Mouse (Mus musculus) midbrain, embryonic 12.5 days (tissue): ENCODE measurements around the gene Zfp740. TPM values are rescaled to one million over a fixed set of nuclear protein-coding genes. Genes with fewer than 3 reads are reported as not detected.

ENCODE experiments used
- ATAC-seq: fragments of 200-750 bp; cut with Nextera tagmentation; 2 replicates; pipeline ENCODE4 v1.8.0; 2017; ENCODE audit warnings: low read depth, moderate TSS enrichment, moderate library complexity; ENCODE audit not compliant: low FRiP score
- H3K27ac ChIP-seq: fragments of 300-500 bp; sonication (generic); replicated peaks from 2 replicates; pipeline ENCODE4 v1.5.1; 2016; ENCODE audit warnings: mild to moderate bottlenecking
- H3K27me3 ChIP-seq: fragments of 300-500 bp; sonication (generic); 2 replicates; pipeline ENCODE4 v1.6.1; 2016; ENCODE audit warnings: mild to moderate bottlenecking
- H3K36me3 ChIP-seq: fragments of 300-500 bp; sonication (generic); 2 replicates; pipeline ENCODE4 v1.6.1; 2016
- H3K4me1 ChIP-seq: fragments of 300-500 bp; sonication (generic); 2 replicates; pipeline ENCODE4 v1.6.1; 2016
- H3K4me2 ChIP-seq: fragments of 300-500 bp; sonication (generic); replicated peaks from 2 replicates; pipeline ENCODE4 v1.6.1; 2016; ENCODE audit warnings: mild to moderate bottlenecking, moderate library complexity
- H3K4me3 ChIP-seq: fragments of 300-500 bp; sonication (generic); 2 replicates; pipeline ENCODE4 v1.5.1; 2016; ENCODE audit warnings: mild to moderate bottlenecking
- H3K9ac ChIP-seq: fragments of 300-500 bp; sonication (generic); replicated peaks from 2 replicates; pipeline ENCODE4 v1.6.1; 2016; ENCODE audit warnings: mild to moderate bottlenecking, moderate library complexity
- H3K9me3 ChIP-seq: fragments of 300-500 bp; sonication (generic); 2 replicates; pipeline ENCODE4 v1.6.1; 2016; ENCODE audit warnings: mild to moderate bottlenecking
- WGBS: fragments of 180-500 bp; shearing (Covaris S2); methylation state at CpG from one replicate; pipeline ENCODE4 v1.1.7; 2016; 5-methylcytosine and 5-hydroxymethylcytosine counted together
- polyA plus RNA-seq: library from polyadenylated mRNA; unstranded; fragments of >200 nt; fragmentation: Nextera tagmentation; extraction: Ambion mirVana; gene quantifications from 2 replicates; pipeline ENCODE4 v1.2.1, GENCODE M21; 2016

Zfp740 gene
- polyA plus RNA-seq, 1 experiment from 2014 or later = 108 TPM

- H3K36me3 ChIP-seq = no peaks in the 10 kb centered on the region
- H3K27me3 ChIP-seq = no peaks in the 10 kb centered on the region
- 91% methylated on average over 4 of the region's 4 CpGs for WGBS
- H3K4me3 ChIP-seq = no peak overlapping the region
- no peak overlapping the region for H3K27ac ChIP-seq
- H3K4me1 ChIP-seq = no peaks in the 10 kb centered on the region
- no peaks in the 10 kb centered on the region for H3K9me3 ChIP-seq
- no peak overlapping the region for H3K9ac ChIP-seq
- no peak overlapping the region for H3K4me2 ChIP-seq
- no peak for ATAC-seq
Observed at GRCm38 (mm10) chr15:102195373-102195772, 7.7 kb upstream of the Zfp740 start.

GRCm38 (mm10) chr15:102198841-102199240 lies 4.2 kb upstream of the Zfp740 start:
- H3K27ac ChIP-seq = no peak overlapping the region
- no peak overlapping the region for H3K4me3 ChIP-seq
- no peak overlapping the region for H3K4me2 ChIP-seq
- WGBS = 80% methylated on average over 4 of the region's 4 CpGs
- H3K9me3 ChIP-seq = no peaks in the 10 kb centered on the region
- H3K36me3 ChIP-seq = no peaks in the 10 kb centered on the region
- no peak overlapping the region for H3K9ac ChIP-seq
- no peaks in the 10 kb centered on the region for H3K27me3 ChIP-seq
- H3K4me1 ChIP-seq = peaks cover 7% of the 10 kb centered on the region
- no peak for ATAC-seq

GRCm38 (mm10) chr15:102203835-102204381 lies 859 bp downstream of the Zfp740 start:
- H3K4me1 ChIP-seq = peaks cover 41% of the 10 kb centered on the region
- peak overlapping the region; percentile 87 for H3K9ac ChIP-seq
- H3K4me2 ChIP-seq = peak overlapping the region; percentile 83
- WGBS = 0% methylated on average over 40 of the region's 72 CpGs
- peak; percentile 47 for ATAC-seq
- H3K9me3 ChIP-seq = no peaks in the 10 kb centered on the region
- H3K36me3 ChIP-seq = peaks cover 32% of the 10 kb centered on the region
- peak overlapping the region; percentile 82 for H3K4me3 ChIP-seq
- no peaks in the 10 kb centered on the region for H3K27me3 ChIP-seq
- peak overlapping the region; percentile 97 for H3K27ac ChIP-seq

GRCm38 (mm10) chr15:102204674-102205505 lies 1.8 kb downstream of the Zfp740 start, which contains the start of gene Csad:
TSS of gene Csad (minus strand) at chr15:102204724.
- ATAC-seq = no peak
- Histone ChIP-seq H3K27me3 (no peaks in the 10 kb centered on the region), H3K36me3 (peaks cover 40% of the 10 kb centered on the region), H3K9me3 (no peaks in the 10 kb centered on the region), H3K9ac (peak within 1 kb of the TSS; percentile 87), H3K4me2 (peak within 1 kb of the TSS; percentile 83), H3K27ac (peak within 1 kb of the TSS; percentile 97), H3K4me3 (peak within 1 kb of the TSS; percentile 82), H3K4me1 (peaks cover 41% of the 10 kb centered on the region)
- 71% methylated on average over 19 of the region's 19 CpGs for WGBS

GRCm38 (mm10) chr15:102205779-102206178 lies 2.7 kb downstream of the Zfp740 start:
- H3K4me2 ChIP-seq = peak overlapping the region; percentile 83
- H3K36me3 ChIP-seq = peaks cover 49% of the 10 kb centered on the region
- H3K9ac ChIP-seq = peak overlapping the region; percentile 37; the same call in 1 of the 2 replicates
- 67% methylated on average over 8 of the region's 8 CpGs for WGBS
- ATAC-seq = no peak
- peaks cover 41% of the 10 kb centered on the region for H3K4me1 ChIP-seq
- H3K27me3 ChIP-seq = no peaks in the 10 kb centered on the region
- peak overlapping the region; percentile 75 for H3K27ac ChIP-seq
- H3K9me3 ChIP-seq = no peaks in the 10 kb centered on the region
- H3K4me3 ChIP-seq = peak overlapping the region; percentile 82

- 90% methylated on average over 3 of the region's 3 CpGs for WGBS
- Histone ChIP-seq H3K9ac (no peak overlapping the region), H3K4me3 (no peak overlapping the region), H3K4me2 (no peak overlapping the region), H3K27ac (no peak overlapping the region), H3K27me3 (no peaks in the 10 kb centered on the region), H3K4me1 (peaks cover 39% of the 10 kb centered on the region), H3K9me3 (no peaks in the 10 kb centered on the region), H3K36me3 (peaks cover 61% of the 10 kb centered on the region)
- no peak for ATAC-seq
Observed at GRCm38 (mm10) chr15:102207351-102207750, 4.3 kb downstream of the Zfp740 start.

GRCm38 (mm10) chr15:102208092-102208561 lies 5.1 kb downstream of the Zfp740 start:
- Histone ChIP-seq H3K4me2 (no peak overlapping the region), H3K4me3 (no peak overlapping the region), H3K27ac (no peak overlapping the region), H3K9me3 (no peaks in the 10 kb centered on the region), H3K36me3 (peaks cover 69% of the 10 kb centered on the region), H3K27me3 (no peaks in the 10 kb centered on the region), H3K4me1 (peaks cover 34% of the 10 kb centered on the region), H3K9ac (no peak overlapping the region)
- 87% methylated on average over 9 of the region's 9 CpGs for WGBS
- ATAC-seq = no peak

- H3K36me3 ChIP-seq = peaks cover 77% of the 10 kb centered on the region
- H3K9ac ChIP-seq = no peak overlapping the region
Observed at GRCm38 (mm10) chr15:102209114-102209513, 6.1 kb downstream of the Zfp740 start.

GRCm38 (mm10) chr15:102210816-102211215 lies 7.8 kb downstream of the Zfp740 start:
- Histone ChIP-seq H3K9ac (no peak overlapping the region), H3K9me3 (no peaks in the 10 kb centered on the region), H3K27me3 (no peaks in the 10 kb centered on the region), H3K36me3 (peaks cover 82% of the 10 kb centered on the region), H3K4me3 (no peak overlapping the region), H3K27ac (no peak overlapping the region), H3K4me2 (no peak overlapping the region), H3K4me1 (peaks cover 17% of the 10 kb centered on the region)
- ATAC-seq = no peak
- WGBS = 92% methylated on average over 4 of the region's 4 CpGs

More at GRCm38 (mm10) chr15:102209114-102209513, 6.1 kb downstream of the Zfp740 start:
- 95% methylated on average over 8 of the region's 8 CpGs for WGBS
- Histone ChIP-seq H3K27ac (no peak overlapping the region), H3K4me2 (no peak overlapping the region), H3K4me3 (no peak overlapping the region), H3K4me1 (peaks cover 34% of the 10 kb centered on the region), H3K9me3 (no peaks in the 10 kb centered on the region), H3K27me3 (no peaks in the 10 kb centered on the region)
- ATAC-seq = no peak

- no peak for ATAC-seq
- no peak overlapping the region for H3K9ac ChIP-seq
- peaks cover 85% of the 10 kb centered on the region for H3K36me3 ChIP-seq
Observed at GRCm38 (mm10) chr15:102211895-102212294, 8.8 kb downstream of the Zfp740 start.

GRCm38 (mm10) chr15:102214132-102214531 lies 11.1 kb downstream of the Zfp740 start:
- no peak for ATAC-seq
- H3K9ac ChIP-seq = no peak overlapping the region
- H3K4me2 ChIP-seq = no peak overlapping the region
- H3K27me3 ChIP-seq = no peaks in the 10 kb centered on the region
- H3K4me1 ChIP-seq = no peaks in the 10 kb centered on the region
- WGBS = 32% methylated on average over 2 of the region's 2 CpGs
- no peak overlapping the region for H3K27ac ChIP-seq
- peaks cover 72% of the 10 kb centered on the region for H3K36me3 ChIP-seq
- H3K4me3 ChIP-seq = no peak overlapping the region
- no peaks in the 10 kb centered on the region for H3K9me3 ChIP-seq

More at GRCm38 (mm10) chr15:102211895-102212294, 8.8 kb downstream of the Zfp740 start:
- Histone ChIP-seq H3K4me3 (no peak overlapping the region), H3K9me3 (no peaks in the 10 kb centered on the region), H3K4me1 (peaks cover 10% of the 10 kb centered on the region; the same call in 1 of the 2 replicates), H3K4me2 (no peak overlapping the region), H3K27me3 (no peaks in the 10 kb centered on the region), H3K27ac (no peak overlapping the region)
- 89% methylated on average over 6 of the region's 6 CpGs for WGBS

- H3K27me3 ChIP-seq = no peaks in the 10 kb centered on the region
- H3K4me3 ChIP-seq = no peak overlapping the region
- H3K27ac ChIP-seq = no peak overlapping the region
- 78% methylated on average over 6 of the region's 6 CpGs for WGBS
- ATAC-seq = no peak
- H3K9ac ChIP-seq = no peak overlapping the region
- no peak overlapping the region for H3K4me2 ChIP-seq
- H3K4me1 ChIP-seq = no peaks in the 10 kb centered on the region
- no peaks in the 10 kb centered on the region for H3K9me3 ChIP-seq
- peaks cover 59% of the 10 kb centered on the region for H3K36me3 ChIP-seq
Observed at GRCm38 (mm10) chr15:102215624-102216023, 12.6 kb downstream of the Zfp740 start.
